Comparison of ENCODE assay signal across 8 mouse cellular contexts in the genomic region with DNA sequence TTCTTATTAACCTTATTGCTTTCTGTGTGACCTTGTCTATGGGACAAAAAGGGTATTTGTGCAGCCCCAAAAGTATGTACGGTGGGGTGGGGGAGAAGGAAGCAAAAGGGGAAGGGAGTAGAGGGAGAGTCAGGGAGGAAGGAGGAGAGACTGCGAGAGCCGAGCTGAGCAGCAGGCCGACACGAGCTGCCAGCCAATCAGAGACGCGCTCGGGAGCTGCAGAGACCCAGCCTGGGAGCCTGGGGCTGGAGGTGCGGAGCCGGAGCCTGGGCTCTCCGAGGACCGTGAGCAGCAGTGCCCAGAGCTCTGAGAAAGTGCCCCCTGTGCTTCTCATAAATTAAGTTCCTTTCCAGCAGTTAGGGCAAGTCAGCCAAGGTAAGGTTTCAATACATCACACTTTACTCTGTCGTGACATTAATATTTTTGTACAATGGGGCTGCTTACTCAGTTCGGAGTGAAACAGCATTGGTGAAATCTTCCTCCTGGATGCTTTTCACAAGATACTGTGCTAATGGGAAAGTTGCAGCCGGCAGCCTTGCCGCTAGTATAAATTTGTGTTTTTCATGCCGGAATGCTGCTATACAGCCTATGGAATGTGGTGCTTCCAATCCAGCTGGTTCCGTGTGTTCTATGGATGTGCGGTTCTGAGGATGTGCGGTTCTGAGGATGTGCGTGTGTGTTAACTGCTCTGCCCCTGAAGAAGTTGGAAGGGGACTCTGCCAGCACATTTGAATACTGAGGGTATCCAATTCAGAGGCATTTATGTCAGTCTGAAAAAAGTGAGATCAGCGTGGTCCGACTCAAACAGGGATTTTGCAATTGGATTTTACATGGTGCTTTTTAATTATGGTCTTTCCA.
DNase-seq lines count a peak whose midpoint lies in the region; ATAC-seq and TF ChIP-seq lines count a peak whose summit lies in the region.

No protein-coding gene starts in this region.

- H3K4me1 ChIP-seq in kidney, adult 2 months (ENCODE audit: control insufficient read depth, insufficient read depth, low read length) = no peaks in the 10 kb centered on the region
- no peaks in the 10 kb centered on the region for H3K4me1 ChIP-seq in embryonic facial prominence, embryonic 11.5 days (ENCODE audit: control insufficient read depth, insufficient read depth, low read length)
- peaks cover 8% of the 10 kb centered on the region; the same call in 1 of the 2 replicates for H3K4me1 ChIP-seq in heart, embryonic 13.5 days
- no peaks in the 10 kb centered on the region for H3K4me1 ChIP-seq in liver, embryonic 15.5 days (replicated peaks)

- WGBS in kidney, adult 2 months = 3% methylated on average over 23 of the region's 23 CpGs
- WGBS in embryonic facial prominence, embryonic 11.5 days = 6% methylated on average over 23 of the region's 23 CpGs
- 11% methylated on average over 23 of the region's 23 CpGs for WGBS in heart, embryonic 13.5 days
- WGBS in liver, embryonic 15.5 days (ENCODE audit: insufficient replicate concordance) = 9% methylated on average over 23 of the region's 23 CpGs

- no peak overlapping the region for H3K27ac ChIP-seq in kidney, adult 2 months (ENCODE audit: insufficient read depth, low read depth, low read length)
- no peak overlapping the region for H3K27ac ChIP-seq in embryonic facial prominence, embryonic 11.5 days (replicated peaks; ENCODE audit: low read depth, low read length)
- H3K27ac ChIP-seq in heart, embryonic 13.5 days (replicated peaks) = no peak overlapping the region
- peak overlapping the region; percentile 85 for H3K27ac ChIP-seq in layer of hippocampus, adult 2 months
- no peak overlapping the region for H3K27ac ChIP-seq in liver, embryonic 15.5 days (replicated peaks)

- ATAC-seq in embryonic facial prominence, embryonic 11.5 days (replicated peaks; ENCODE audit: insufficient number of reproducible peaks, low FRiP score, low TSS enrichment, low read depth) = peak; percentile 100
- ATAC-seq in heart, embryonic 13.5 days (ENCODE audit: extremely low read depth, insufficient number of reproducible peaks, low FRiP score, low TSS enrichment) = peak; percentile 85
- no peak for ATAC-seq in liver, embryonic 15.5 days (ENCODE audit: insufficient read depth)

- no peak for TF ChIP-seq CTCF in kidney, adult 2 months (conservative IDR thresholded peaks at IDR 0.05; ENCODE audit: insufficient read depth, insufficient read length, low read depth, low read length)
- TF ChIP-seq CTCF in layer of hippocampus, adult 2 months (conservative IDR thresholded peaks at IDR 0.05) = no peak

- no peaks in the 10 kb centered on the region for H3K36me3 ChIP-seq in kidney, adult 2 months (ENCODE audit: control insufficient read depth, insufficient read depth, low read length)
- H3K36me3 ChIP-seq in embryonic facial prominence, embryonic 11.5 days (replicated peaks; ENCODE audit: control insufficient read depth, insufficient read depth, low read depth, low read length) = no peaks in the 10 kb centered on the region
- H3K36me3 ChIP-seq in heart, embryonic 13.5 days = no peaks in the 10 kb centered on the region
- H3K36me3 ChIP-seq in liver, embryonic 15.5 days (replicated peaks) = no peaks in the 10 kb centered on the region

- DNase-seq in kidney, adult 2 months = peak; percentile 7
- DNase-seq in kidney, adult 8-10 months = no peak
- peak; percentile 83 for DNase-seq in embryonic facial prominence, embryonic 11.5 days (ENCODE audit: low spot score)
- peak; percentile 67 to 78 for DNase-seq in layer of hippocampus, adult 2 months (ENCODE audit: low spot score in 2 of 2)
- peak; percentile 18 for DNase-seq in ovary, adult 18-20 months (ENCODE audit: low spot score)
- DNase-seq in spleen, adult 12 weeks (ENCODE audit: low spot score) = no peak

- H3K9ac ChIP-seq in embryonic facial prominence, embryonic 11.5 days (replicated peaks; ENCODE audit: low read length) = peak overlapping the region; percentile 39
- peak overlapping the region; percentile 67 for H3K9ac ChIP-seq in heart, embryonic 13.5 days
- no peak overlapping the region for H3K9ac ChIP-seq in liver, embryonic 15.5 days

- no peak overlapping the region for H3K4me3 ChIP-seq in kidney, adult 2 months (ENCODE audit: insufficient read depth, low read depth, low read length)
- peak overlapping the region; percentile 38 for H3K4me3 ChIP-seq in embryonic facial prominence, embryonic 11.5 days (ENCODE audit: low read depth, low read length)
- H3K4me3 ChIP-seq in heart, embryonic 13.5 days = peak overlapping the region; percentile 55
- peak overlapping the region; percentile 53 for H3K4me3 ChIP-seq in layer of hippocampus, adult 2 months
- H3K4me3 ChIP-seq in liver, embryonic 15.5 days (replicated peaks) = no peak overlapping the region

- no peaks in the 10 kb centered on the region for H3K9me3 ChIP-seq in embryonic facial prominence, embryonic 11.5 days (replicated peaks; ENCODE audit: control insufficient read depth, low read length)
- H3K9me3 ChIP-seq in heart, embryonic 13.5 days = no peaks in the 10 kb centered on the region
- H3K9me3 ChIP-seq in liver, embryonic 15.5 days (replicated peaks) = no peaks in the 10 kb centered on the region

- H3K4me2 ChIP-seq in embryonic facial prominence, embryonic 11.5 days (ENCODE audit: low read depth, low read length) = peak overlapping the region; percentile 70
- H3K4me2 ChIP-seq in heart, embryonic 13.5 days = peak overlapping the region; percentile 86
- peak overlapping the region; percentile 23 for H3K4me2 ChIP-seq in liver, embryonic 15.5 days

- peaks cover 2% of the 10 kb centered on the region; the same call in 1 of the 2 replicates for H3K27me3 ChIP-seq in kidney, adult 2 months (replicated peaks; ENCODE audit: control insufficient read depth, insufficient read depth, low read length)
- H3K27me3 ChIP-seq in embryonic facial prominence, embryonic 11.5 days (ENCODE audit: control insufficient read depth, insufficient read depth, low read length) = no peaks in the 10 kb centered on the region
- peaks cover 17% of the 10 kb centered on the region; the same call in 1 of the 2 replicates for H3K27me3 ChIP-seq in heart, embryonic 13.5 days (replicated peaks)
- no peaks in the 10 kb centered on the region; the same call in 1 of the 2 replicates for H3K27me3 ChIP-seq in liver, embryonic 15.5 days

- TF ChIP-seq POLR2A in kidney, adult 2 months (IDR thresholded peaks at IDR 0.05; ENCODE audit: low read depth, low read length) = no peak

Comparison
In these comparisons a context has a peak if more than half of its experiments do, and no peak if none do; other contexts are left out.
1. DNase-seq: peak in kidney, adult 2 months (single experiment), embryonic facial prominence, embryonic 11.5 days (single experiment), layer of hippocampus, adult 2 months (2 of 2) and ovary, adult 18-20 months (single experiment); none in kidney, adult 8-10 months (0 of 2) and spleen, adult 12 weeks (single experiment).
2. H3K4me3 ChIP-seq: peak in embryonic facial prominence, embryonic 11.5 days (single experiment), heart, embryonic 13.5 days (single experiment) and layer of hippocampus, adult 2 months (single experiment); none in kidney, adult 2 months (single experiment) and liver, embryonic 15.5 days (single experiment).
3. H3K4me2 ChIP-seq: peak in every context shown above with its lines; median percentile 86 in heart, embryonic 13.5 days; 70 in embryonic facial prominence, embryonic 11.5 days; 23 in liver, embryonic 15.5 days.